Mouse (Mus musculus): ENCODE results near the gene Ndufa13. TPM values are rescaled to one million over a fixed set of nuclear protein-coding genes. Genes with fewer than 3 reads are reported as not detected.

The Ndufa13 gene
- polyA plus RNA-seq, 1 experiment from 2014 or later = 199 TPM

DNA sequence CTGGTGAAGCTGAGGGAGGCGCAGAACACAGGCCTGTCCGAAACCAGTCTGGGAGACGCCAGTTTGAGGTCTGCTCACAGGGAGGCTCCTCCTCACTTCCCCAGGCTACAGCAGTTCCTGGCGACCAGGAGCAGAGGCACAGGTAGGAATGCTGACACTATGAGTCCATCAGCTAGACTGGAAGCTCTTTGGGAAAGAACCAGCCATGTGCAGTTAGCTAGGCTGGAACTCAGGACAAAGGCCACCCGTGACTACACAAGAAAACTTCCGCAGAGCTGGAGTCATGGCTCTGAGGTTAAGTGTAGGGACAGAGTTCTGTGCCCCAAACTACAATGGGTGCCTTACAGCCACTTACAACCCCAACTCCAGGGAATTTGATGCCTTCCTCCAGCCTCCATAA is 4.5 kb downstream of the Ndufa13 start:
- in situ Hi-C loops (cut with MboI; ENCODE audit: low pct_unique_long_range_greater_than_20kb) = loop anchor here (25.0 kb wide), 1 partner anchor 561 kb away; no protein-coding TSS in a partner anchor
- TF ChIP-seq CTCF (IDR thresholded peaks at IDR 0.05) = no peak
- ATAC-seq (no peak), DNase-seq (ENCODE audit: low read depth, low spot score) (no peak)
- no peaks in the 10 kb centered on the region for H3K27me3 ChIP-seq
- POLR2A ChIA-PET = interaction anchor here (0.6 kb wide), 1 partner anchor 274 kb away, joined by 3 read pairs; the partner anchor contains the start of gene Tmem161a
- CTCF ChIA-PET = no interaction called here

DNA sequence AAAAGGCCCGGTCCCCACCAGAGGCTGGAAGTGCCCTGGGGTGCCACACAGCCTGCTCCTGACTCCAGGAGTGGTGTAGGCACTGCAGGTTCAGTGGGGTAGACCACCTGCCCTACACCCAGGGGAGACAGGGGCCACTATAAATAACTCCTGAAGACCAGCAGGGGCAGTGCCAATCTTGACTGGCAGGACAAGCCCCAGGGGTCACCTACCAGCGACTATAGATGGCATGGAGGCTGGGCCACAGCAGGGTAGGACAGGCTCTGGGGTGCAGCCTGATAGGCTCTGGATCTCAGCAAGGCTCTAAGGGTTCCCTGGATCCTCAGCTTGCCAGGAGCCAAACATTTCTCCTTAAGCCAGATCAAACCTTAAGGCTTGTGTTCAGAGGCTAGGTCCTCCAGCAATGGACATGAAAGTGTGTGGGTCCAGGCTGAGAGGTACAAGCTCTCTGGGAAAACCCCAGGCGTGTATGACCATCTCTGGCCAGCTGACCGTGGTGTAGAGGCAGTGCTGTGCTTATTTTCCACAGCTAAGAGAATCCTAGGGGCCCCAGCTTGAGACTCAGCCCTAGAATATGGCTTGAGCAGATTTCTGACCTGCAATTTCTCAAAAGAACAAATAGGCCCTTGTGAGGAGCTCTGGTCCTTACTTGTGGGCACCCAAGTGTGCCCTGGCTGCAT is 6.4 kb downstream of the Ndufa13 start:
- CTCF ChIA-PET = no interaction called here
- H3K27me3 ChIP-seq = no peaks in the 10 kb centered on the region

DNA sequence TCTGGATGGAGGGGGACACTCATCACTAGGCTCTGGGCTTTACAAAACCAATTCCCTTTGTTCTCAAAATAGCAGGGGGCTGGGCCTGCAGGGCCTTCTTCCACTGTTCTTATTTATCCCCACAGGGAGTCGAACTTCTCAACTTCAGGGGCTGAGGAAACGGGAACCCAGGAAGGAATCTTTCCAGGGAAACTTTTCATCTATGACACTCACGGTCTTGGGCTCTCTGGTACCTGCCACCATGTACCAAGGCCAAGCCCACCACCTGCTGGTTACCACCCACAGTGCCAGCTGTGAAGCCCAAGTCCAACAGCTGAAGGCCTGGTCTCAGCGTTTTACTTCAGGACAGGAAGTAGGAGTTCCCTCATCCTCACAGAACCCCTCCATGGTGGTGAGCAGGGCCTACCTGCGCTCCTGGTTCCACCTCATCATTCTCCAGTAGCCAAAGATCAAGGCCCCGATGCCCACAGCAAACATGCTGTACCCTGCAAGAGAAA is 7.5 kb downstream of the Ndufa13 start:
- POLR2A ChIA-PET = no interaction called here

More for the DNA sequence above, 6.4 kb downstream of the Ndufa13 start:
- ATAC-seq = no peak
- in situ Hi-C loops (cut with MboI; ENCODE audit: low pct_unique_long_range_greater_than_20kb) = loop anchor here (25.0 kb wide), 1 partner anchor 559 kb away; no protein-coding TSS in a partner anchor
- DNase-seq (ENCODE audit: low read depth, low spot score) = no peak
- TF ChIP-seq CTCF (IDR thresholded peaks at IDR 0.05) = no peak
- POLR2A ChIA-PET = interaction anchor here (0.6 kb wide), 1 partner anchor 166 kb away, joined by 3 read pairs; no protein-coding TSS in a partner anchor

DNA sequence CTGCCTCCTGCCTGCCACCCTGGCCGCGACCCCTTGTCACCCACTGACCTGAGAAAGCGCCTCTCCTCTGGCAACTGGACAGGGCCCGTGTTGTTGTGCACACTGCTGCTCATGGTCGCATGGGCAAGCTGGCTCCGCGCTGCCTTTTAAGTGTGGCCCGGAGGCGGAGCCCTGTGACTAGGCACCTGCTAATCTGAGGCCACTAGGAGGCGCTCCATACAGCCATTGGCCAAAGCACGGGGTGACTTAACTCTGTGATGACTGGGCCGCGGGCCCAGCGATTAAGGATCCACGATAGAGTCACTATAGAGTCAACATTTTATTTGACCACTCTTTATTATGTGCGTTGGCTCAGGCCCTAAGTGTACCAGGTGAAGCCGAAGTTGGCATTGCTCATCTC is 8.5 kb downstream of the Ndufa13 start:
- POLR2A ChIA-PET = interaction anchor here (1.0 to 1.1 kb wide), 2 partner anchors 9 to 15 kb away, joined by 3 to 4 read pairs; partner anchors contain the start of genes Ndufa13 and Yjefn3
- DNase-seq (ENCODE audit: low read depth, low spot score) (no peak), ATAC-seq (no peak)
- CTCF ChIA-PET = interaction anchor here (1.2 kb wide), 1 partner anchor 107 kb away, joined by 3 read pairs; no protein-coding TSS in a partner anchor
- in situ Hi-C loops (cut with MboI; ENCODE audit: low pct_unique_long_range_greater_than_20kb) = loop anchor here (25.0 kb wide), 1 partner anchor 557 kb away; no protein-coding TSS in a partner anchor
- H3K27me3 ChIP-seq = no peaks in the 10 kb centered on the region
- no peak for TF ChIP-seq CTCF (IDR thresholded peaks at IDR 0.05)

More for the DNA sequence above, 7.5 kb downstream of the Ndufa13 start:
- in situ Hi-C loops (cut with MboI; ENCODE audit: low pct_unique_long_range_greater_than_20kb) = loop anchor here (25.0 kb wide), 1 partner anchor 558 kb away; no protein-coding TSS in a partner anchor
- DNase-seq (ENCODE audit: low read depth, low spot score) = no peak
- TF ChIP-seq CTCF (IDR thresholded peaks at IDR 0.05) = no peak
- ATAC-seq = no peak
- no peaks in the 10 kb centered on the region for H3K27me3 ChIP-seq
- CTCF ChIA-PET = no interaction called here

DNA sequence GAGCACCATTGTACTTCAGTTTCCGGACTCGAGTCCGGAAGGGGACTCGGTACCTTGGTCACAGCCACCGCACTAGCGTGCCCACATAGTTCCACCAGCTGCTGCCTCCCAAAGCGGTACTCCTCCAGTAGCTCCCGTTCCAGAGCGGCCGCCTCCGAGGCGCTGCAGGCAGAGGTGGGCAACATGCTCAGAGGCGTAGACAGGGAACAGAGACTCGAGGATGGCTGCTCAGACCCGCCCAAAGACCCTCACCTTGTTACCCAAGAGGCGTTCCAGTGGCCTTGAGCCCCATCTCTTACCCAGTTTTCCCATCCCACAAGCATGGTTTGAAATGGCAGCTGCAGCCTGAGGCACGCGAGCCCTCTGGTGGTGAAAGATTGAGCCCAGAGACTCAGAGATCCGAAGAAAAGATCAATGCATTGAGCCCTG is 11.5 kb downstream of the Ndufa13 start:
- DNase-seq (ENCODE audit: low read depth, low spot score) (no peak), ATAC-seq (no peak)
- in situ Hi-C loops (cut with MboI; ENCODE audit: low pct_unique_long_range_greater_than_20kb) = loop anchor here (25.0 kb wide), 1 partner anchor 554 kb away; no protein-coding TSS in a partner anchor
- H3K27me3 ChIP-seq = peaks cover 2% of the 10 kb centered on the region
- TF ChIP-seq CTCF (IDR thresholded peaks at IDR 0.05) = no peak
- CTCF ChIA-PET = interaction anchor here (2.3 kb wide), 1 partner anchor 15 kb away, joined by 7 read pairs; no protein-coding TSS in a partner anchor
- POLR2A ChIA-PET = no interaction called here

DNA sequence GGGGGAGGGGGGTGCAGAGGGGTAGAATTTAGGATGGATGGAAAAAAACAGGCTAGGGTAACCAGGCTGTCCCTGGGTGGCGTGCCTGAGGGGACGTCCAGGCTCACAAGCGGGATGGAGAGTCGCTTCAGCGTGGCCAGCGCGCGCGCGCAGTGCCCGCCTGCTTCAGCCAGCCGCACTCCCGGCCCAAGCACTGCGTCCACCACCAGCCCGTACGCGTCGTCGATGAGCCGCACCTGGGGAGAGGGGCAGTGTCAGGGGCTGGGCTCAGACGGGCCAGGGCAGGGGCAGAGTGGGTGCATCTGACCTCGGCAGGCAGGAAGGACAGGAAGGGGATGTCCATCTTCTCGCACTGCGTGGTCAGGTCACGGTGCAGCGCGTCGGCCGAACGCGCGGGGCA is 13.5 kb downstream of the Ndufa13 start:
- TF ChIP-seq CTCF (IDR thresholded peaks at IDR 0.05) = no peak
- ATAC-seq = no peak
- H3K27me3 ChIP-seq = peaks cover 3% of the 10 kb centered on the region
- in situ Hi-C loops (cut with MboI; ENCODE audit: low pct_unique_long_range_greater_than_20kb) = loop anchor here (25.0 kb wide), 1 partner anchor 552 kb away; no protein-coding TSS in a partner anchor
- CTCF ChIA-PET = no interaction called here
- POLR2A ChIA-PET = no interaction called here
- DNase-seq (ENCODE audit: low read depth, low spot score) = no peak

DNA sequence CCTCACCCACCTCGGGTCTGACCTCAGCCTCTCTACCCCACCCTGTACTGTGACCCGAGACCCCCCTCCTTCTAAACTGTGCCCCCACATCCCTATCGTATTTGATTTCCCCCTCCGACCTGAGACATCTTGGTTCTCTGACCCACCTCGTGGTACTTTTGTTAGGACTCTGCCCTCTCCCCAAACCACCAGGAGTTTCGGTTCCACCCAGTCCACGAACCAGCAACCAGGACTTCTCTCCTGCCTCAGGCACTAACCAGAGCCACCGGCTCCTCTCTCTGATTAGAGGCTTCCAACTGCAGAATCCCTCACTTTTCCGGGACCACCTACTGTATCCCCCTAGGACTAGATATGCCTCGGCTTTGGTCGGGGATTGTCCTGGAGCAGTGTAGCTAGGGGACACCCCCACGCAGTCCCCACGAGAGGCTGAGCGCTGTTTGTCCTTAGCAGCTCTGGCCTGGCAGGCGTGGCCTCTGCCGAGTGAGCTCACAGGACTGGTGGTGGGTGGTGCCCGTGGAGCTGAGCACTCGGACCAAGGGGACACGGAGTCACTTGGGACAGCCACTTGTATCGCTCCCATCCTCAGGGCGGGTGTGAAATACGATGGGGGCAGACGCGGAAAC is 14.0 kb downstream of the Ndufa13 start:
- DNase-seq (ENCODE audit: low read depth, low spot score) (no peak), ATAC-seq (no peak)
- no peak for TF ChIP-seq CTCF (IDR thresholded peaks at IDR 0.05)
- ChIA-PET POLR2A (no interaction called here), CTCF (no interaction called here)
- in situ Hi-C loops (cut with MboI; ENCODE audit: low pct_unique_long_range_greater_than_20kb) = loop anchor here (25.0 kb wide), 1 partner anchor 551 kb away; no protein-coding TSS in a partner anchor
- H3K27me3 ChIP-seq = peaks cover 3% of the 10 kb centered on the region

DNA sequence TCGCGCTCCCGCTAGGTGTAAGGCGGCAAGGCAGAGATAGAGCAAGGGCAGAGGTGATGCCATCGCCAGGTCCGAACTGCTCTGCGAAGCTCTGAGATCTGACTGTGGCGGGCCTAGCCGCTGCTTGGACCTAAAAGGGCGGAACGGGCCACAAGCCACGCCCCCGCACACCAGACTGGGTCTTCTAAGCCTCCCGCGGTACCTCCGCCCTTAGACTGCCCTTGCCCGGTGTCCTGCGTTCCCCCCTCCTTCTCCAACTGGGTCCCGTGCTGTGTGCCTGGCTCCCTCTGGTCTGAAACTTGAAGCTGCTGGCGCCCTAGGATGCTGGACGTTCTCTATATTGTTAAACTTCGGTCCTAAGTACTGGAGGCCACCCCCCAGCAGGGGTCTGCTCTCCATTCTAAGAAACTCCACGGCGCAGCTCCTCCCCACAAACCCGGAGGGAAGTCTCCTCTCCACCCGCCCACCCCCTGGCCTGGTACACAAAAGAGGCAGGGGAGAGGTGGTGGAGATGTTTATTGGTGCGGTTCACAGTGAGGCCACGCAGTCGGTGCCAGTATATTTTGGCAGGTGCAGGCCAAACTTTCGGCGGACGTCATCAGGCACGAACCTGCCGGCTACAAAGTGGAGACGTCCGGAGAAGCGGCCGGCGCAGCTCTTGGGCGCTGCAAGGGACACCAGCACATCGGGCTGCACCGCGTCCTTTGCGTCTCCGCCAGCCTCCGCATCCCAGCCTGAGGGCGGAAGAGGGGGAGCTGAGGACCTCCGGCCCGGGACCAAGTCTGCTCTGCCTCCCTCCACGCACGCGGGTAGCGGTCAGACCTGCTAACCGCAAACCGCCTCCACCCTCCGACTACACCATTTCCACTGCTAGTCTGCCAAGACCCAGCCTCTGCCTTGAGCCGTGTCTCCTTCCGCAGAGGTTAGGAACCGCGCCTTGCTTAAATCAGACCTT is 14.8 kb downstream of the Ndufa13 start, which contains the start of gene Cilp2:
Gene Cilp2, minus strand, starts transcription at position 399 of the 955 bp plus-strand sequence.
- TF ChIP-seq CTCF (IDR thresholded peaks at IDR 0.05) = no peak
- ChIA-PET CTCF (no interaction called here), POLR2A (no interaction called here)
- DNase-seq (ENCODE audit: low read depth, low spot score) = no peak
- in situ Hi-C loops (cut with MboI; ENCODE audit: low pct_unique_long_range_greater_than_20kb) = loop anchor here (25.0 kb wide), 1 partner anchor 550 kb away; no protein-coding TSS in a partner anchor
- peaks cover 3% of the 10 kb centered on the region for H3K27me3 ChIP-seq
- ATAC-seq = no peak

DNA sequence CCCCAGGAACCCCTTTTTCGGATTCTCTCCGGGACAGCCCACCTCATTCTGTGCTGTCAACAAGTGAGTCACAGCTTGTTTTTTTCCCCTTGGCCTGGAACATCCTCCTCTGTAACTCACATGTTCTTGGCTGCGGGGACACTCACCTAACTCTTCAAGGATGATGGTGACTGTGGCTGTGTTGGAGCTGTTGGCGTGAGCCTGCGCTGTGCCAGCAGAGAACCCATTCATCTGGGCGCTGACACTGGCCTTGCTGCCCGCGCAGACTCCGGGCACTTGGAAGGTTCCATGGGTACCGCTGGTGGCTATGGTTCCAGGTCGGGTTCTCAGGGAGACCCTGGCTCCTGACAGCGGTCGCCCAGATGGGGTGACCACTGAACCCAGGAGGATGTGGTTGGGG is 18.2 kb downstream of the Ndufa13 start:
- CTCF ChIA-PET = interaction anchor here (0.7 kb wide), 1 partner anchor 58 kb away, joined by 3 read pairs; no protein-coding TSS in a partner anchor
- H3K27me3 ChIP-seq = peaks cover 3% of the 10 kb centered on the region
- TF ChIP-seq CTCF (IDR thresholded peaks at IDR 0.05) = no peak

More for the DNA sequence above, 18.2 kb downstream of the Ndufa13 start:
- DNase-seq (ENCODE audit: low read depth, low spot score) = no peak
- POLR2A ChIA-PET = no interaction called here
- in situ Hi-C loops (cut with MboI; ENCODE audit: low pct_unique_long_range_greater_than_20kb) = loop anchor here (25.0 kb wide), 1 partner anchor 547 kb away; no protein-coding TSS in a partner anchor
- no peak for ATAC-seq
